Mouse (Mus musculus) layer of hippocampus, adult 2 months (tissue): ENCODE measurements around the gene Tbc1d19. TPM values are rescaled to one million over a fixed set of nuclear protein-coding genes. Genes with fewer than 3 reads are reported as not detected.

Experiments
- DNase-seq, 2 experiments: peaks; one replicate each; pipeline ENCODE4 v3.0.0; 2022; ENCODE audit warnings: low spot score in 2 of 2
- H3K27ac ChIP-seq: fragments of 200-600 bp; 2 replicates; pipeline ENCODE4 v1.8.1; 2022
- H3K4me3 ChIP-seq: fragments of 200-600 bp; 2 replicates; pipeline ENCODE4 v1.8.1; 2022; ENCODE audit warnings: mild to moderate bottlenecking
- CTCF ChIP-seq: fragments of 200-600 bp; conservative IDR thresholded peaks from 2 replicates; pipeline ENCODE4 v1.8.1; 2022; ENCODE audit warnings: antibody characterized with exemption, mild to moderate bottlenecking, moderate library complexity
- long read RNA-seq, 2 experiments: library from polyadenylated mRNA; stranded (forward); transcript quantifications; one replicate each; pipeline ENCODE4 v2.0.0; 2021; ENCODE audit warnings: borderline mapping rate in 2 of 2
- total RNA-seq, 2 experiments: library from RNA; stranded (reverse); gene quantifications; 2 replicates each; pipeline ENCODE4 v1.2.3; 2021

Tbc1d19 gene
- 10 to 100 TPM; 45.7 to 48.4 TPM for total RNA-seq
- long read RNA-seq, experiment 1, transcript Tbc1d19-201 (21 exons, 2,273 nt), result major isoform, 10 of 18 reads
- long read RNA-seq, experiment 1, partial matches to known transcripts, result 1 of 18 reads
- long read RNA-seq, experiment 1, other reads (novel, unspliced or antisense), result 7 of 18 reads
- long read RNA-seq, experiment 2, transcript Tbc1d19-201 (21 exons, 2,273 nt), result major isoform, 15 of 28 reads
- long read RNA-seq, experiment 2, partial matches to known transcripts, result 2 of 28 reads
- long read RNA-seq, experiment 2, other reads (novel, unspliced or antisense), result 8 of 28 reads

- TF ChIP-seq CTCF, result no peak
- DNase-seq, result peak; percentile 86 to 88
- Histone ChIP-seq H3K4me3 (peak within 1 kb of the TSS; percentile 99), H3K27ac (peak within 1 kb of the TSS; percentile 90)
Observed at GRCm38 (mm10) chr5:53809115-53809991, at the start of gene Tbc1d19. Tbc1d19 (plus strand) TSS chr5:53809606.

DNA sequence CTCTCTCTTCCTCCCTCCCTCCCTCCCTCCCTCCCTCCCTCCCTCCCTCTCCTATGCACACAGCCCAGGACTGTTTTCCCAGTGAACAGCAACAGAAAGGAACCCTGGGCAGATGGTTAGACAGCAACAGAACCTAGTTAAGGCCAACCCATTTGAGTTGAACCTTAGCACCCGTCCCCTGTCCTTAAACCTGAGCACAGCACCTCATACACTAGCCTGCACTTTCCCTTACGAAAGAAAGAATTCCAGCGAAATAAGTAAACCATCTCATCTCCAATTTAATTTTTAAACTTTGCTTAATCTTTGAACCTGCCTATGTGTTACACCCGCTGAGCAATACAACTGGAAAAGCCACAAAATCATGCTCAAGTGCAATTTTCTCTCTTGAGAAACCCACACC lies 49.5 kb upstream of the Tbc1d19 start:
- Histone ChIP-seq H3K27ac (no peak overlapping the region), H3K4me3 (no peak overlapping the region)
- TF ChIP-seq CTCF, result no peak
- no peak for DNase-seq

DNA sequence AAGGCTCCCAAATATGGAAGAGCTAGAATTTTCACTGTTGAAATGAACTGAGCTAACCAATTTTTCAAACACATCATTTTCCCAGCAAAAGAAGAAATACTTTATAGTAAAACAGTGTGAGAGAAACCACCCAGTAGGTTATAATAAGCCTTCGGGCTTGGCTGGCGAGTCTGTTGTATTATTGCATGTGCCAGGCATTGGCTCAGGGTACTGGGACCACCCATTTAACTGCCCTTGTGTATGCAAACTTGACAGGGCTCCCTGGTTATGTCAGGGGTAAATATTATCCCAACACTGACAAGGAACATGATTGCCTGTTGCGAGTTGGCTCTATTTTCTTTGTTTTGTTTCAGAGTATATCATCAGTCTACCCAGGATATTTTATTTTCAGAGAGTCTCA lies 48.5 kb upstream of the Tbc1d19 start:
- H3K4me3 ChIP-seq, result no peak overlapping the region
- H3K27ac ChIP-seq, result no peak overlapping the region
- no peak for DNase-seq
- no peak for TF ChIP-seq CTCF

DNA sequence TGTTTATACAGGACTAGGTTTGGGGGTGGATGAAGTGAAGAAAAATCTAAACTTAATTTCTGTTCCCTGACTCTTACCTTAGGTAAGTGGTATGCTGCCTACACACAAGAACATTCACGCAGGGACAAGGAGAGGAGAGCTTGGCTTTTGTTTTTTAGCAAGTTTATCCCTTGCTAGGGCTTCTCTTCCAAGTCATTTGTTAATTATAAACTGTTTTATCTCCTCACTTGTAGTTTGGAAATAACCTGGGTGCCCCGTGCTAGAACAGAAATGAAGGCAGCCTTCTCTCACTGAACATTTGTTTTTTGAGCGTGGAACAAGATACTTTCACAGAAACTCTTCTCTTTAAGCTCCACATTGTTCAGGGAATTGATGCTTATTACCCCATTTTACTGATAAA lies 48.1 kb upstream of the Tbc1d19 start:
- no peak overlapping the region for H3K27ac ChIP-seq
- no peak overlapping the region for H3K4me3 ChIP-seq
- DNase-seq, result no peak
- no peak for TF ChIP-seq CTCF

GRCm38 (mm10) chr5:53784818-53785520 lies 24.4 kb upstream of the Tbc1d19 start:
- Histone ChIP-seq H3K4me3 (no peak overlapping the region), H3K27ac (no peak overlapping the region)
- no peak for TF ChIP-seq CTCF
- DNase-seq, result no peak

DNA sequence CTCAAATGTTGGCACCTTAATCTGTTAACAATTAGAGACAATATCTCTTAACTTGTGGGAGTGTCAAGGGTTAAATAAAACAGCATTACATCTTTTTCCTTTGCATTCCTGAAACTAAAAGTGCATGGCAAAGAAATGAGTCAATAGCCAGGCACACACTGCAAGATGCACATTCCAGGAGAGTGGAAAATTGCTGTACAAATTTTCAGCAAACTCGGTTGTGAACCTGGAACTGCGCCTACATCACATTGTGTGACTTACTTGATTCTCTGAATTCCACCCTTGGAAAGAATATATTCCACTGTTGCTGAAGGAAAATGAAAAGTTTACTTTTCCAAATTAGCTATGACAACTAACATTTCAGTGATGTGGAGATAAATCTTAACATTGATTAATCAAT lies 8.0 kb upstream of the Tbc1d19 start:
- H3K27ac ChIP-seq, result no peak overlapping the region
- DNase-seq, result no peak
- TF ChIP-seq CTCF, result no peak
- no peak overlapping the region for H3K4me3 ChIP-seq

DNA sequence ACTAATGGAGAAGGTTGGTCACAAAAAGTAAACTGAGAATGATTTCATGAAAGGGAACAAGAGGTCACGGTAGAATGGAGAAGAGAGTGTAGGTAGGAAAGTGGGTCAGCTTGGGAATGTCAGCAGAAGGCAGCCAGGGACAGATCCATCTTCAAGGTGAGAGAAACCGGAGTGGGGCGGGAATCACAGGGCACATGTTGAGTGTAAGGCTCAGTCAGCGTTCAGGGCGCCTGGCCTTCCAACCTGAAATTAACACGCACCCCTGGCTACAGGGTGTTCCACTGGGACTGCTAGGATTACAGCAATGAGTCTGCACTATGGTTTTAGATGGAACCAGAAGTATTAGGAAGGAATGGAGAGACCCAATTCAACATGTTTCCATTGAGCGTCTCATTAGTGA lies 10.3 kb downstream of the Tbc1d19 start:
- TF ChIP-seq CTCF, result no peak
- DNase-seq, result no peak
- H3K4me3 ChIP-seq, result no peak overlapping the region
- H3K27ac ChIP-seq, result no peak overlapping the region

DNA sequence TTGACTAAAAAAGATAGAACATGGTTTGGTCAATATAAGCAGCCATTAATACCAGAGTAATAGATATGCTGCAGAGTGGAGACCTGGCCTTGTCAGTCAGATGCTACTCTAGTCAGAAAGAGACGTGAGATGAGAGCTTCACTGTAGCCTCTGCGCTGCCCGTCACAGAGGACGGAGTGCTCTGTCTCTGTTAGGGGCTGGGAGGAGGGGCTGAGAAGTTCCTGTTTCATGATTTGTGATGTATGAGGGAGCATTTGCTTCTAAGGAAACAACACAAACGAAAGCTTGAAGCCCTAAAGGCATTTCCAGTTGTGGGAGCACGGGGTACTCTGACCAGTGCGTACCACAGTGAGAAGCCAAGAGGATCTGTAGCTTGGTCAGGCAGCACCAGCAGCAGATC lies 16.5 kb downstream of the Tbc1d19 start:
- TF ChIP-seq CTCF, result no peak
- Histone ChIP-seq H3K4me3 (no peak overlapping the region), H3K27ac (no peak overlapping the region)
- no peak for DNase-seq

DNA sequence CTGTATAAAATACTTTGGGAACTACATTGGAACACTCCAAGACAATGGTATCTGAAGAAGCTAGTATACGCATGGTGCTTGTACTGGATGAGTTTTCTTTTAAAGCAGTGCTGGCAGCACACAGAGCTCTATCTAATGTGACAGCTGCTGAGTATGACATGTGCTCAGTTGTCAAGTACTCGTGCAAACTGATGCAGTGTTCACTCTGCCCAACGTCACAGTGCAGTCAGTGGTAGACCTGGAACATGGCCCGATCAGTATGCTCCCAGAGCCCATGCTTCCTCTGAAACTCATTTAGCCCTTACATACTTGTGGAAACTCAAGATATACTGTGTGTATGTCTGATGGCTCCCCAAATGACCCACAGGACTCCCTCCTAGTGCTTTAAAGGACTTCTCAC lies 25.1 kb downstream of the Tbc1d19 start:
- DNase-seq, result no peak
- TF ChIP-seq CTCF, result no peak
- no peak overlapping the region for H3K27ac ChIP-seq

DNA sequence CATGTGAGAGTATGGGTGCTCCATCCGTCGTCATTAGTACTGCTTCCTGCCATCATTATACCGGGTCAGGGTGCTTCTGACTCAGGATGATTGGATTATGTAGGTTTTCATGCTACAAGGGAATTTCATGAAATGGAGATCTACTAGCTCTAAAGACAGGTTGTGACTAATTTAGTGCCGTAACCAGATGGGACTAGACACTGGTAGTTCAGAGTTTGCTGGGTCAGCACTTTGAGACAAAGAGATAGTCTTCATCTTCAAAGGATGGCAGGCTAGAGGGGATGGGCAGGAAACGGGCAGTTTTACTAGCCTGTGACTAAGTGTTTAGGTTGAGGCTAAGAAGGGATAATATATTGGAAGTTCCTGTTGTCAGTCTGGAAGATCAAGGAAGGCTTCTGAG lies 31.9 kb downstream of the Tbc1d19 start:
- no peak for DNase-seq
- Histone ChIP-seq H3K4me3 (no peak overlapping the region), H3K27ac (no peak overlapping the region)
- TF ChIP-seq CTCF, result no peak

More for the DNA sequence above, 25.1 kb downstream of the Tbc1d19 start:
- no peak overlapping the region for H3K4me3 ChIP-seq

- no peak for DNase-seq
- peak overlapping the region; percentile 12; the same call in 1 of the 2 replicates for H3K27ac ChIP-seq
- no peak overlapping the region for H3K4me3 ChIP-seq
- no peak for TF ChIP-seq CTCF
Observed at GRCm38 (mm10) chr5:53848294-53848942, 39.0 kb downstream of the Tbc1d19 start.

- H3K27ac ChIP-seq, result no peak overlapping the region
- TF ChIP-seq CTCF, result no peak
- H3K4me3 ChIP-seq, result no peak overlapping the region
- no peak for DNase-seq
Observed at GRCm38 (mm10) chr5:53852574-53852973, 43.2 kb downstream of the Tbc1d19 start.

- no peak for TF ChIP-seq CTCF
- Histone ChIP-seq H3K4me3 (no peak overlapping the region), H3K27ac (no peak overlapping the region)
Observed at GRCm38 (mm10) chr5:53854561-53854960, 45.2 kb downstream of the Tbc1d19 start.

More at GRCm38 (mm10) chr5:53854561-53854960, 45.2 kb downstream of the Tbc1d19 start:
- DNase-seq, result no peak
